Mouse (Mus musculus): ENCODE results near the gene Map2.

DNA sequence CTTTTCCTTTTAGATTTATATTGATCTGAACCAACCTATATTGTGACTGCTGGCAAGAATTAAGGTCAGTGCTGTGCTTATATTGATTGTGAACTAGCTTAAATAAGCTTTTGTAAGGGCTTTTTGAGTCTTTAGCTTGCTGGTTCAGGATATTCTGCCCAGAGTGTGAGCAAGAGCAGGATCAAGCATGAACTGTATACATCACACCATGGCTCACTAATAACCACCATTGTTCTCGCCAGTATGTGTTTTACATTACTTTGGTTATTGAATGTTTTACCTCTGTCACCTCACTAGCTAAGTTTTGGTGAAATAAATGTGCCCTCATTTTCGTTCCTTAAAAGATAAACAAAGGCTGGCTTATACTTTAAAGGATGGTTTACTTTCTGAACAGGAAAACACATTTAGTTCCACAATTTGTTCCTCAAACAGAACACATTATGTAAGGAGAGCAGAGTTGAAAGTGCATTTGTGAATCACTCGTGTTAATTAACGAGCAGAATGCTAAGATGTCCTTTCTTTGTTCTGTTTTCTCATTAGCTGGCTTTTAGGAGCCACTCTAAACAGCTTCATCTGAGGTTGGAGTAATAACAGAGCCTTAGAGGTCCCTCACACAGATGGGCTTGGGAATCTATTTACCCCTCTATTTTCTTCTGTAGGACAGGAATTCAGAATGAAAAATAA, 76.7 kb downstream of the Map2 start:
- TF ChIP-seq POU5F1 (IDR thresholded peaks at IDR 0.05; ENCODE audit: borderline replicate concordance, low read length) (no peak), CTCF (conservative IDR thresholded peaks at IDR 0.05; ENCODE audit: low read length) (no peak)

All from E14TG2a.4 (cell line).